In genomic region chr12:98712819-98713218, GRCm38 (mm10) we compare ENCODE assay signal across 16 mouse cellular contexts.
"Had no signal": no experiment of that assay in that cellular context is flagged by ENCODE, and none has a peak within 500 bp of the region (broad histone marks: within the 10 kb centered on the region; RNA-seq: fewer than 3 reads in every experiment).

No protein-coding gene starts in this region.

- ATAC-seq: hindbrain, postnatal 0 days; inflammation-experienced regulatory T-cells, adult 6 months; liver, embryonic 12.5 days; midbrain, embryonic 16.5 days had no signal

- H3K4me3 ChIP-seq: layer of hippocampus, adult 2 months; limb, embryonic 10.5 days; limb, embryonic 13.5 days; liver, embryonic 12.5 days; liver, embryonic 15.5 days; midbrain, embryonic 12.5 days; myocyte had no signal

- H3K4me2 ChIP-seq: limb, embryonic 13.5 days; liver, embryonic 12.5 days; liver, embryonic 15.5 days; midbrain, embryonic 12.5 days had no signal

- DNase-seq: kidney, adult 18-20 months; kidney, postnatal 25 days; layer of hippocampus, adult 9-11 months; liver; thymus, postnatal 36 days had no signal

- H3K27me3 ChIP-seq: limb, embryonic 13.5 days; liver, embryonic 12.5 days; liver, embryonic 15.5 days; midbrain, embryonic 12.5 days had no signal

- H3K9ac ChIP-seq: limb, embryonic 13.5 days; liver, embryonic 12.5 days; liver, embryonic 15.5 days; midbrain, embryonic 12.5 days had no signal

- H3K36me3 ChIP-seq: limb, embryonic 10.5 days; liver, embryonic 12.5 days; liver, embryonic 15.5 days had no signal

- H3K27ac ChIP-seq: hindbrain, postnatal 0 days; kidney, postnatal 0 days; layer of hippocampus, adult 2 months; limb, embryonic 10.5 days; limb, embryonic 13.5 days; liver, embryonic 12.5 days; liver, embryonic 15.5 days; midbrain, embryonic 12.5 days had no signal

- H3K9me3 ChIP-seq: limb, embryonic 10.5 days; limb, embryonic 13.5 days; liver, embryonic 12.5 days; liver, embryonic 15.5 days; midbrain, embryonic 12.5 days had no signal
